Mouse (Mus musculus) kidney, adult 2 months (tissue): ENCODE results near the gene Lrpap1.

Source experiments
- CTCF ChIP-seq: fragments of 200-500 bp; conservative IDR thresholded peaks from 2 replicates; pipeline ENCODE4 v1.5.1; 2011; ENCODE audit warnings: low read depth, mild to moderate bottlenecking, control low read depth, low read length, moderate library complexity, mixed read lengths; ENCODE audit not compliant: insufficient read depth, insufficient read length
- POLR2A ChIP-seq: fragments of 200-500 bp; IDR thresholded peaks from one replicate; pipeline ENCODE4 v1.6.1; 2011; ENCODE audit warnings: low read depth, low read length, control low read depth

DNA sequence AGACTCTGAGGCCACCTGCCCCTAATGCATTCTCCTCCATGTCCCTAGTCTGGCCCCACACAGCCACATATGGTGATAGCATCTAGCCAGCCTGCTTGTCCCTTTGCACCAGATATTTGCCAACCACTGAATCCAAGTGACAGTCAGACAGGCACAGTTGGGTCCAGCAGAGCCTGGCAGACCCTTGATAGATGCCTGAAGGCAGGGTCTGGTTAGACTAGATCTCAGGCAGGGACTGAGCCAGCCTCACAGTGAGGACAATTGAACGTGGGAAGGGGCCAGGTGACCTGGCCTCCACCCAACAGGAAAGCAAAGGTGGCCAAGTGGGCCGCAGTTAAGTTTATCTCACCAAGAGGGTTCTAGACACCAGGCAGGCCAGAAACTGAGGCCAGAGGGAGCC lies 39.1 kb upstream of the Lrpap1 start:
- no peak for TF ChIP-seq CTCF
- TF ChIP-seq POLR2A = no peak
